Mouse (Mus musculus) stomach, embryonic 16.5 days (tissue): ENCODE results near the gene Celf6. TPM values are rescaled to one million over a fixed set of nuclear protein-coding genes. Genes with fewer than 3 reads are reported as not detected.

Experiments used
- ATAC-seq: fragments of 200-750 bp; cut with Nextera tagmentation; 2 replicates; pipeline ENCODE4 v1.8.0; 2017; ENCODE audit warnings: moderate number of reproducible peaks, moderate TSS enrichment; ENCODE audit not compliant: insufficient read depth, low FRiP score
- H3K27ac ChIP-seq: fragments of 300-500 bp; sonication (generic); 2 replicates; pipeline ENCODE4 v1.5.1; 2014; ENCODE audit warnings: low read length
- H3K27me3 ChIP-seq: fragments of 300-500 bp; sonication (generic); 2 replicates; pipeline ENCODE4 v1.6.1; 2014; ENCODE audit warnings: low read length, control low read depth, mixed read lengths; ENCODE audit not compliant: control insufficient read depth, insufficient read depth
- H3K36me3 ChIP-seq: fragments of 300-500 bp; sonication (generic); 2 replicates; pipeline ENCODE4 v1.6.1; 2014; ENCODE audit warnings: low read length; ENCODE audit not compliant: control insufficient read depth, insufficient read depth
- H3K4me1 ChIP-seq: fragments of 300-500 bp; sonication (generic); 2 replicates; pipeline ENCODE4 v1.6.1; 2014; ENCODE audit warnings: low read length, control low read depth, mixed read lengths; ENCODE audit not compliant: control insufficient read depth, insufficient read depth
- H3K4me2 ChIP-seq: fragments of 300-500 bp; sonication (generic); 2 replicates; pipeline ENCODE4 v1.6.1; 2014; ENCODE audit warnings: low read depth, low read length, mixed read lengths
- H3K4me3 ChIP-seq: fragments of 300-500 bp; sonication (generic); replicated peaks from 2 replicates; pipeline ENCODE4 v1.5.1; 2014; ENCODE audit warnings: mild to moderate bottlenecking, low read length
- H3K9ac ChIP-seq: fragments of 300-500 bp; sonication (generic); 2 replicates; pipeline ENCODE4 v1.6.1; 2014; ENCODE audit warnings: low read length
- H3K9me3 ChIP-seq: fragments of 300-500 bp; sonication (generic); replicated peaks from 2 replicates; pipeline ENCODE4 v1.6.1; 2016; ENCODE audit warnings: low read length, control low read depth; ENCODE audit not compliant: control insufficient read depth
- WGBS: fragments of 180-500 bp; shearing (Covaris S2); extraction: QIAGEN DNeasy Blood & Tissue Kit; methylation state at CpG from one replicate; pipeline ENCODE4 v1.1.7; 2014; 5-methylcytosine and 5-hydroxymethylcytosine counted together
- polyA plus RNA-seq: library from polyadenylated mRNA; unstranded; fragments of >200 nt; fragmentation: Nextera tagmentation; extraction: Ambion mirVana; gene quantifications from 2 replicates; pipeline ENCODE4 v1.2.1, GENCODE M21; 2015

Gene Celf6
- polyA plus RNA-seq, 1 experiment from 2014 or later = 2.7 TPM

- WGBS = 27% methylated on average over 6 of the region's 6 CpGs
- peak; percentile 53; the same call in 1 of the 2 replicates for ATAC-seq
Observed at GRCm38 (mm10) chr9:59567111-59567510, 10.6 kb upstream of the Celf6 start.

GRCm38 (mm10) chr9:59571852-59572251, 5.9 kb upstream of the Celf6 start:
- Histone ChIP-seq H3K9ac (no peak overlapping the region), H3K27ac (no peak overlapping the region), H3K27me3 (no peaks in the 10 kb centered on the region), H3K4me1 (no peaks in the 10 kb centered on the region), H3K9me3 (no peaks in the 10 kb centered on the region), H3K4me2 (no peak overlapping the region), H3K4me3 (no peak overlapping the region), H3K36me3 (no peaks in the 10 kb centered on the region)
- ATAC-seq = no peak
- 66% methylated on average over 2 of the region's 2 CpGs for WGBS

More at GRCm38 (mm10) chr9:59567111-59567510, 10.6 kb upstream of the Celf6 start:
- Histone ChIP-seq H3K27me3 (no peaks in the 10 kb centered on the region), H3K4me3 (no peak overlapping the region), H3K36me3 (no peaks in the 10 kb centered on the region; the same call in 1 of the 2 replicates), H3K9ac (no peak overlapping the region), H3K4me2 (no peak overlapping the region), H3K4me1 (no peaks in the 10 kb centered on the region), H3K9me3 (no peaks in the 10 kb centered on the region), H3K27ac (no peak overlapping the region)

GRCm38 (mm10) chr9:59577401-59577800, 316 bp upstream of the Celf6 start:
- no peak for ATAC-seq
- no peak overlapping the region for H3K9ac ChIP-seq
- H3K4me1 ChIP-seq = peaks cover 5% of the 10 kb centered on the region; the same call in 1 of the 2 replicates
- H3K27me3 ChIP-seq = 0 out of 2 replicates have a peak, but pooled peaks cover 3% of the 10 kb centered on the region
- no peaks in the 10 kb centered on the region for H3K36me3 ChIP-seq
- 12% methylated on average over 13 of the region's 13 CpGs for WGBS
- no peaks in the 10 kb centered on the region for H3K9me3 ChIP-seq
- peak overlapping the region; percentile 46 for H3K4me3 ChIP-seq
- H3K27ac ChIP-seq = no peak overlapping the region
- H3K4me2 ChIP-seq = peak overlapping the region; percentile 61

GRCm38 (mm10) chr9:59578505-59578867, 769 bp downstream of the Celf6 start:
- WGBS = under 1% methylated on average over 20 of the region's 20 CpGs
- ATAC-seq = peak; percentile 41
- no peak overlapping the region for H3K9ac ChIP-seq

GRCm38 (mm10) chr9:59584871-59585308, 7.2 kb downstream of the Celf6 start:
- H3K4me3 ChIP-seq = peak overlapping the region; percentile 44
- H3K36me3 ChIP-seq = no peaks in the 10 kb centered on the region
- 0 out of 2 replicates have a peak, but pooled peaks cover 4% of the 10 kb centered on the region for H3K4me1 ChIP-seq
- peaks cover 3% of the 10 kb centered on the region; the same call in 1 of the 2 replicates for H3K27me3 ChIP-seq
- peak overlapping the region; percentile 63 for H3K4me2 ChIP-seq
- H3K9me3 ChIP-seq = no peaks in the 10 kb centered on the region
- H3K27ac ChIP-seq = no peak overlapping the region
- ATAC-seq = peak; percentile 62; the same call in 1 of the 2 replicates
- WGBS = 5% methylated on average over 13 of the region's 13 CpGs
- peak overlapping the region; percentile 57 for H3K9ac ChIP-seq

More at GRCm38 (mm10) chr9:59578505-59578867, 769 bp downstream of the Celf6 start:
- Histone ChIP-seq H3K27me3 (0 out of 2 replicates have a peak, but pooled peaks cover 3% of the 10 kb centered on the region), H3K4me1 (peaks cover 5% of the 10 kb centered on the region; the same call in 1 of the 2 replicates), H3K9me3 (no peaks in the 10 kb centered on the region), H3K27ac (no peak overlapping the region), H3K36me3 (no peaks in the 10 kb centered on the region), H3K4me2 (peak overlapping the region; percentile 61), H3K4me3 (peak overlapping the region; percentile 46)

- H3K27ac ChIP-seq = no peak overlapping the region
- no peak overlapping the region for H3K4me2 ChIP-seq
- H3K4me3 ChIP-seq = no peak overlapping the region
- WGBS = 66% methylated on average over 5 of the region's 5 CpGs
- no peak overlapping the region for H3K9ac ChIP-seq
- 0 out of 2 replicates have a peak, but pooled peaks cover 4% of the 10 kb centered on the region for H3K4me1 ChIP-seq
- H3K27me3 ChIP-seq = no peaks in the 10 kb centered on the region; the same call in 1 of the 2 replicates
- no peak for ATAC-seq
- H3K9me3 ChIP-seq = no peaks in the 10 kb centered on the region
- no peaks in the 10 kb centered on the region for H3K36me3 ChIP-seq
Observed at GRCm38 (mm10) chr9:59588252-59588651, 10.5 kb downstream of the Celf6 start.

GRCm38 (mm10) chr9:59588710-59589671, 11.3 kb downstream of the Celf6 start:
- H3K4me2 ChIP-seq = no peak overlapping the region
- 0 out of 2 replicates have a peak, but pooled peaks cover 4% of the 10 kb centered on the region for H3K4me1 ChIP-seq
- no peak; the same call in 1 of the 2 replicates for ATAC-seq
- 43% methylated on average over 12 of the region's 12 CpGs for WGBS
- no peak overlapping the region for H3K4me3 ChIP-seq
- no peak overlapping the region for H3K27ac ChIP-seq
- no peaks in the 10 kb centered on the region for H3K9me3 ChIP-seq
- no peak overlapping the region for H3K9ac ChIP-seq
- H3K27me3 ChIP-seq = no peaks in the 10 kb centered on the region; the same call in 1 of the 2 replicates
- no peaks in the 10 kb centered on the region for H3K36me3 ChIP-seq

GRCm38 (mm10) chr9:59589703-59590439, 12.2 kb downstream of the Celf6 start:
- no peak overlapping the region for H3K9ac ChIP-seq
- H3K27me3 ChIP-seq = no peaks in the 10 kb centered on the region; the same call in 1 of the 2 replicates
- H3K27ac ChIP-seq = no peak overlapping the region
- H3K9me3 ChIP-seq = no peaks in the 10 kb centered on the region
- no peak overlapping the region for H3K4me2 ChIP-seq
- 72% methylated on average over 10 of the region's 10 CpGs for WGBS
- no peaks in the 10 kb centered on the region for H3K36me3 ChIP-seq
- ATAC-seq = no peak
- no peak overlapping the region for H3K4me3 ChIP-seq
- 0 out of 2 replicates have a peak, but pooled peaks cover 3% of the 10 kb centered on the region for H3K4me1 ChIP-seq
